Mouse (Mus musculus): ENCODE results near the gene Cpa1.

GRCm38 (mm10) chr6:30620994-30621393 lies 18.0 kb upstream of the Cpa1 start:
- no peak for TF ChIP-seq CTCF (IDR thresholded peaks at IDR 0.05)
- no peak for TF ChIP-seq POLR2A (IDR thresholded peaks at IDR 0.05; ENCODE audit: insufficient read depth, low read depth, low read length)
